Mouse (Mus musculus) testis, adult 2 months (tissue): ENCODE data around the gene Crygn.

Experiments
- CTCF ChIP-seq: fragments of 200-500 bp; IDR thresholded peaks from 2 replicates; pipeline ENCODE4 v1.5.1; 2012; ENCODE audit warnings: low read depth, mild to moderate bottlenecking, inconsistent platforms, low read length, moderate library complexity; ENCODE audit not compliant: control insufficient read depth, insufficient read depth, insufficient replicate concordance
- POLR2A ChIP-seq: fragments of 200-500 bp; IDR thresholded peaks from 2 replicates; pipeline ENCODE4 v1.6.1; 2012; ENCODE audit warnings: low read depth, mild to moderate bottlenecking, inconsistent platforms, low read length, moderate library complexity; ENCODE audit not compliant: control insufficient read depth

DNA sequence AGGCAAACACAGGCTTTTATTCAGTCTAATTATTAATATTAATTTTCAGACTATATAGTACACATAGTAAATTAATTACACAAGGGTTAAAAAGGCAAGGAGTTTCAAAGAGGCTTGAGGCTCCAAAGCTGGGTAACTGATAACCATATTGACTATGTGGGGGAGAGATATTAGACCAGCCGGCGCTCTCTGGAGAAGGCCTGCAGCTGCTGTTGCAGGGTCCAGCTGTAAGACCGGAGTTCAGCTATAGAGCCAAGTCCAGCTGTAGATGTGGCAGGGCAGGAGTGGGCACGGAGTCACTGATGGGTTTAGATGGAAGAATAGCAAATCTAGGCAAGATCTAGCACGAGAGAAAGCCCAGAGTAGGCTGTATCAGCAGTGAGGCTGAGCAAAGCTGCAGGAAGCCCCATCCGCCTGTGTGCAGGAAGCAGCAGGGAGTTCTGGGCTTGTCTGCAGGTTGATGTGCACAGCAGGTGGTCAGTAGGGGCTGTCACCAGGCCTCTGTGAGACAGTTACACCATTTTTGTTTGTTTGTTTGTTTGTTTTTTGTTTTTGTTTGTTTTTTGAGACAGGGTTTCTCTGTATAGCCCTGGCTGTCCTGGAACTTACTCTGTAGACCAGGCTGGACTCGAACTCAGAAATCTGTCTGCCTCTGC is 23.9 kb downstream of the Crygn start:
- TF ChIP-seq CTCF (no peak), POLR2A (no peak)
